Mouse (Mus musculus): ENCODE data around the gene Hrh3. TPM values are rescaled to one million over a fixed set of nuclear protein-coding genes. Genes with fewer than 3 reads are reported as not detected.
A peak's percentile ranks its signal among the peaks of the same experiment; 100 is the strongest.

Hrh3 gene
- total RNA-seq, 2 experiments from 2014 or later: 46.4 to 47.6 TPM

DNA sequence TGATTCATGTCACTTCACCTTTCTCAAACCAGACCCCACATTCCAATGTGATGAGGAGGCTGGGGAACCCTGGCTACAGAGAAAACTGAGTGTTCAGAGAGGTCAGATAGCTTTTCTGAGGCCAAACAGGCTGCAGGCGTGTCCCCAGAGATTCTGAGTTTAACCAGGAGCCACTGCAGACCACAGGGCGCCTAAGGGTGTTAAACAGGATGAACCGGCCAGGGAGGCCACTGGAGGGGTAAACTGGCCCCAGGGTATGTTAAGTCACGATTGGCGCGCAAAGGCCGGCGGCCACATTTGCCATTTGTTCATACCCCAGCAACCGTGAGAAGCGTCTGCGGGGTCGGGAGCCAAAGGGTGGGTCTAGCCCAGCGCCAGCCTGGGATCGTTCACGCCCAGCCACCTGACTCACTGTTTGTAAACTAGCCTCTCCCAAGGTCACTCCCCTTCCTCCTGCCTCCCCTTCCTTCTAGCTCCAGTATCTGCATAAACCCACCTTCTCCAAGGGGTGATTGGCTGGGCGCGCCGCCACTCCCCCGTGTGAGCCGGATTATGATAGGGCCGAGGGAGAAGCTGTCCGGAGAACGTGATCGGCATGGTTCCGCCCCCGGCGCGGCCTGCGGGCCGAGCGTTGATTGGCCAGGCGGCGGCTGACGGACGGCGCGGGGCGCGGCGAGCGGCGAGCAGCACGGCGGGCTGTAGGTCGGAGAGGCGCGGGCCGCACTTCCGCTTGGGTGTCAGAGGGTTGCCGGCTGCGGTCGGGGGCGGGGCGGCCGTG lies 14.6 kb upstream of the Hrh3 start, which contains the start of gene Osbpl2:
Gene Osbpl2, plus strand, starts transcription at position 646 of the 778 bp plus-strand sequence.
- no peak for TF ChIP-seq CTCF (conservative IDR thresholded peaks at IDR 0.05)
- H3K4me3 ChIP-seq: peak within 1 kb of the TSS; percentile 78

DNA sequence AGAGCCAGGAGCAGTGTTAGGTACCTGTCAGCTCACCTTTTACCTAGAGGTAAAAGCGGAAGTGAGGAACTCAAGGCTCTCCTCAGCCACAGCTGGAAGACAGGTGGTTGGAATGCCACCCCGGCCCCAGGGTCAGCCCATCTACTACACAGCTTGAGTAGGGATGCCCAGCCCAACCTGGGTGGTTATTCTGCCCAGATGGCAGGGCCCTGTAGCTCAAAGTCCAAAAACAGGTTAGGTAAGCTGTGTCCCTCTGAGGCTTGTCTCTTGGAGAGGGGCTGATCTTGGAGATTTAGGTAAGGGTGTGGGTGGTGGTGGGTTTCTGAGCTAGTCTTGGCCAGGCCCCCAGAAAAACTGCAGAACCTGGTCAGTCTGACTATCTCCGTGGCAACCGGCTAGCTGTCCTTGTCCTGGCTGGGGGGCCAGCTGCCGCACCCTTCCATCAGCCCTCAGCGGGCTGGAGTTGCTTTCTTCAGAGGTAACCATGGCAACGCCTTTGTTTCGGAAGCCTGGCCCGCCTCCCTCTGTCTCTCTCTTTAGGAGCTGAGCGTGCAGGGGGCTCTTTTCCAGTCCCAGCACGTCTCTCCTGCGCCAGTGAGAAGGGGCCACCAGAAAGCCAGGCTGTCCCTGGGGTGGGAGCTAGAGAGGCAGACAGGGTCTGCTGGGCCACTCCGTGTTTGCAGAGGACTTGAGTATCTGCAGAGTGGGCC lies 13.4 kb upstream of the Hrh3 start:
- peak; percentile 51 to 66 for DNase-seq (ENCODE audit: low spot score in 2 of 2)
- peak overlapping the region; percentile 87; the same call in 1 of the 2 replicates for H3K27ac ChIP-seq
- H3K4me3 ChIP-seq: no peak overlapping the region
- TF ChIP-seq CTCF (conservative IDR thresholded peaks at IDR 0.05): no peak

More for the DNA sequence above, 14.6 kb upstream of the Hrh3 start, which contains the start of gene Osbpl2:
- H3K27ac ChIP-seq: peak within 1 kb of the TSS; percentile 88
- DNase-seq (ENCODE audit: low spot score in 2 of 2): peak; percentile 99 to 100

DNA sequence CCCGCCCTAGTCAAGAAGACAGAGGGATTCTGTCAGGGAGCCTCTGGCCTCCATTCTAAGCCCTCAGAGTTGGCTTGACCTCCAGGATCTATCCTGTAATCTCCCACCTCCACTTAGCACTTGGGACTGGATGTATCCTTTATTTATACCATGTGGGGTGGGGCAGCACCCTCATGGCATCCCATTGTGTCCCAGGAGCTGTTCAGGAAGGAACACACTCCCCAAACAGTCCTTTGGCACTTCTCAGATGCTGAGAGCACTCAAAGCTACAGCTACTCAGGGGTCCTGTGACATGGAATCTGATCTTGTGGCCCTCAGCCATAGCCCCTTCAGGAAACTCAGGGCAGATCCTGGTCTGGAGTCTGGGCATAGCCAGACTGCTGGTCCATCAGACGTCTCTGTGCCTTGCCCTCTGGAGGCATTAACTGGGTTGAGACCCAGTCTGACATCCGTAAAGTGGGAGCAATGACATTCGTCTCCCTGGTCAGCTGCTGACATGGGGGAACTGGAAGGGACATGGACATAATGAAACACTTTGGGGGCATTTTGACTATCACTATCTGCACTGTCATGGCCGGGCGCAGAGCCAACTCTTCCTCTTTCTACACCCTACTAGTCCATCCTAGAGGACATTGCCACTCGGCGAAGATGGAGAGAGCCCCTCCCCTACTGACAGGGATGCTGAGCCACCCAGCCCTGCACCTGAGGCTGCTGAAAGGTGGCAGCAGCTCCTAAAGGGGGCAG lies 12.6 kb upstream of the Hrh3 start:
- no peak for DNase-seq (ENCODE audit: low spot score in 2 of 2)
- Histone ChIP-seq H3K4me3 (no peak overlapping the region), H3K27ac (peak overlapping the region; percentile 87; the same call in 1 of the 2 replicates)
- TF ChIP-seq CTCF (conservative IDR thresholded peaks at IDR 0.05): no peak

DNA sequence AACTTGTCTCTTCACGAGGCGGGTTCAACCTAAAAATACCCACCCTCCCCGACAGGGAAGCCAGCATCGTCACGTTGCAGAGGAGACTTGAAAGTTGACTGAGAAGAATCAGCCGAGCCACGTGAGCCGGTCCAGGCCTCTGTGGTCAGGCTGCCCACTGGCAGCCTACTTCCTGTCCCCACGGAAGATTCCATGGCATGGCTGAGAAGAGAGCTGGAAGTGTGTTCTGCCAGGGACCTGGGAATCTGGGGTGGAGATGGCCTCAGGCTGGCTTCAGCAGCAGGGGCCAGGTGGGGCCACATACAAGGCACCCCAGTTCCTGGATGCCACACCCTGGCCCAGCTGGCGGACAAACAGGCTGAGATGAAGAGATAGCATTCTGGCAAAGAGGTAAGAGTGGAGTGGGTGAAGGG lies 11.8 kb upstream of the Hrh3 start:
- DNase-seq (ENCODE audit: low spot score in 2 of 2): no peak
- no peak for TF ChIP-seq CTCF (conservative IDR thresholded peaks at IDR 0.05)
- Histone ChIP-seq H3K4me3 (no peak overlapping the region), H3K27ac (peak overlapping the region; percentile 43; the same call in 1 of the 2 replicates)

DNA sequence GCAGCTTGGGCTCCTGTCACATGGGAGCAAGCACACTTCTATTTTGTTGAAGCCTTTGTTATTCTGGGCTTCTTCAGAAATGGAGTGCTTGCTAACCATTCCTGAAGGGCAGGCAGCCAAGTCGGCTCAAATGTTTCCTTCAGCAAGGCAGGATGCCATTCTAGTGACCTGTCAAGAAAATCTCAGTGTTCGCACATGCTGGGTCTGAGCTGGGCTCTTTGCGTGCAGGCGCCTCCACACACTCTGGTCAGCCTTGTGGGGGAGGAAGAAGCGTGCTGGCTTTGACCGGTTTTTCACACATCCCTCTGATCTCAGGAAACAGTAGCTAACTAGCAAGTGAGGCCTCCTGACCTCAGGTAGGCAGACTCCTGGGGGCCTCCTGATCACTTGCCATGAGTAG lies 11.0 kb upstream of the Hrh3 start:
- Histone ChIP-seq H3K4me3 (no peak overlapping the region), H3K27ac (peak overlapping the region; percentile 43; the same call in 1 of the 2 replicates)
- TF ChIP-seq CTCF (conservative IDR thresholded peaks at IDR 0.05): no peak
- no peak for DNase-seq (ENCODE audit: low spot score in 2 of 2)

DNA sequence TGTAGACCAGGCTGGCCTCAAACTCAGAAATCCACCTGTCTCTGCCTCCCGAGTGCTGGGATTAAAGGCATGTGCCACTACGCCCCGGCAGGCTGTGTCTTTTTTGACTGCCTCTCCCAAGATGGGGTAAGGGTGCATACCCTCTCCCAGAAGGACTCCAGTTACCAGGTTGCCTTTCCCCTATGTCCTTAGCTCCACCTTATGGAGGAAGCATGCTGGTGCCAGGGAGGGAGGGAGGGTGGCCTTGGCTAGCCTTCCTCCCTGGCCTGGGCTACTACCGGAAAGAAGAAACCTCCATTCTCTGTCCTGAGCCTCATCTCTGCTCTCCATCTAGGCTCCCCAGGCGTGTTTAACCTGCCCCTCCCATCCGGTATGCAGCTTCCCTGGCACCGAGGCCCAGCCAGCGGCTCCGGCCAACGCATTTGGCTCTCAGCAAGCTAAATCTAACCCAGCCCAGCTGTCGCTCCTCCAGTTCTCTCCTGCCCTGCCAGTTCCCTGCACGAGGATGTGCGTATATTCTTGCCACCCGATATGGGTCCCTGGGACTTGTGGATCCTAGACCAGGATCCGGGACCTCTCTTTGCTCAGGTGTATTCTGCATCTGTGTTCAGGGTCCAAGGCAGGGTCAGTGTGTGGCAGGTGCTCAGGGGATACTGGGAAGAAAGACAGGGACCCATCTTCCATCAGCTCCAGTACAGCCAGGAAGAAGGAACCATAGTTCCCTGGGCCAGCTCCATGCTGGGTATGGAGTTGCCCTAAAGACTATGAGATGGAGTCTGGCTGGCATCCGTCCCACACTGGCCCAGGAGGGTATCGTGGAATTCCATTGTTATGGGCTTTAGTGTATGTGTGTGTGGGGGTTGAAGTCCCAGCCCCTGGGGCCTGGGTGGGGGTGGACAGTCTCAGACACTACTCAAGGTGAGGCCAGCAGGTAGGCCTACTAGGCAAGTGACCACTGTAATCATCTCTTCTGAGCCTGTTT lies 9.9 kb upstream of the Hrh3 start:
- Histone ChIP-seq H3K4me3 (no peak overlapping the region), H3K27ac (peak overlapping the region; percentile 57)
- DNase-seq (ENCODE audit: low spot score in 2 of 2): peak; percentile 71 to 75
- TF ChIP-seq CTCF (conservative IDR thresholded peaks at IDR 0.05): peak; percentile 45

DNA sequence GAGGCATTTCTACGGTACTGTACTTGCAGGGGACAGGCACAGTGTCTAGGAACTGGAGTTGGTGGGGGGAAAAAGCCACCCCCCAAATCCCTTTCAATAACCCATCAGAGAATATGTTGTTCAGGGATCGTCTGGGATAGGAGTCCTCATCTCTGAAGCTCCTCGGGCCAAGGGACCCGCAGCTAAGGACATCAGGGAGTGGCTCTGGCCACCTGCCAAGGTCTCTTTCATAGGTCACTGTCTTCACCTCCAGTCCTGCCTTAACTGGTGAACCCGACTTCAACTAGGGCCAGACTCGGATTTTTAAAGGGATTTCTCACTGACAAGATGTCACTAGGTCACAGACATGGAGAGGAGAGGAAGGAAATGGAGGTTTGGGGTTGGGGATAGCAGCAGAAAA lies 4.0 kb upstream of the Hrh3 start:
- TF ChIP-seq CTCF (conservative IDR thresholded peaks at IDR 0.05): no peak
- no peak overlapping the region for H3K27ac ChIP-seq
- no peak overlapping the region for H3K4me3 ChIP-seq

DNA sequence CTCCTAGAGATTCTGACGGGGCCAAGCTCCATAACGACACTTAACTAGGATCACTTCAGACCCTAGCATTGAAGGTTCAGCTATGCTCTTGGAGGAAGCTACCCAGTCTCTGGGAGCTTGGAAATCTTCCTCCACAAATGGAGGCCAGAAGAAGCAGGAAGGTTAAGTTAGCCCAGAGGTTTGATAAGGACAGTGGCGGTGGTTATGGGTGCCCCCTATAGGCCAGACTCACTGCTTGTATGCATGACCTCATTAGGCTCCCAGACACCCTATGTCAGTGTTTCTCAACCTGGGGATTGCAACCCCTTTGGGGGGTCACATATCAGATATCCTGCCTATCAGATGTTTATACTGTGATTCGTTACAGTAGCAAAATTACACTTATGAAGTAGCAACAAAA lies 2.8 kb upstream of the Hrh3 start:
- no peak overlapping the region for H3K4me3 ChIP-seq
- peak; percentile 59 for TF ChIP-seq CTCF (conservative IDR thresholded peaks at IDR 0.05)
- no peak for DNase-seq (ENCODE audit: low spot score in 2 of 2)
- H3K27ac ChIP-seq: no peak overlapping the region

More for the DNA sequence above, 4.0 kb upstream of the Hrh3 start:
- DNase-seq (ENCODE audit: low spot score in 2 of 2): no peak

DNA sequence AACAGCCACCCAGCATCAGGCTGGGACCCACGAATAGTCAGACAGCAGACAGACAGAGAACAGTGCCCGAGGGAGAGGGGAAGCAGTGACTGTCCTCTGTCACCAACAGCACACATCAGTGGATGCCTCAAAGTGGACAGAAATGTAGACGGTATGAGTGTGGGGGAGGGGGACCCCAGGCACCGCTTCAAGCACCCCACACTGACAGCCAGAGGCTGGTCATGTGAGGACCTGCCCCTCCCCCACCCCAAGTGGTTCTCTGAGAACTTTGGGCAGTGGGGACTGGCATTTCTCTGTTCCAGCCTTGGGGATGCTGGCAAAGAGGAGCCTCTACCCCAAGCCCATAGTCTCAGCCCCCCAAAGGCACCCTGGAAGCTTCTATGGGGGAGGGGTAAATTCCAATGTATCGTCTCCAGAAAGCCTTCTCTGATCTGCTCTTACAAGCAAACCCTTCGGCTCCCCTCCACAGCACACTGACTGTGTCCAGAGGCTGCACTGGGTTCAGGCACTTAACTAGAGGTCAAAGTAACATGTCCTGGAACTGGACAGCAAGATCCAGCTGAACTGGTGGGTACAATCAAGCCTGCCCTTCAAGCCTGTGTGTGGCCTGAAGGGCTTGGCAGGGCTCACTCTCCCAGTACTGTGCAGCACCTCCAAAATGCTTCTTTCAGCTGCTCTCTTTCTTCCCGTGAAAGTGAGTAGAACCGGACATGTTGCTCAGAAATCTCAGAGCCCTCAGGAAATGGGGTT lies 1.3 kb upstream of the Hrh3 start:
- Histone ChIP-seq H3K27ac (no peak overlapping the region), H3K4me3 (no peak overlapping the region)
- TF ChIP-seq CTCF (conservative IDR thresholded peaks at IDR 0.05): no peak
- DNase-seq (ENCODE audit: low spot score in 2 of 2): no peak

DNA sequence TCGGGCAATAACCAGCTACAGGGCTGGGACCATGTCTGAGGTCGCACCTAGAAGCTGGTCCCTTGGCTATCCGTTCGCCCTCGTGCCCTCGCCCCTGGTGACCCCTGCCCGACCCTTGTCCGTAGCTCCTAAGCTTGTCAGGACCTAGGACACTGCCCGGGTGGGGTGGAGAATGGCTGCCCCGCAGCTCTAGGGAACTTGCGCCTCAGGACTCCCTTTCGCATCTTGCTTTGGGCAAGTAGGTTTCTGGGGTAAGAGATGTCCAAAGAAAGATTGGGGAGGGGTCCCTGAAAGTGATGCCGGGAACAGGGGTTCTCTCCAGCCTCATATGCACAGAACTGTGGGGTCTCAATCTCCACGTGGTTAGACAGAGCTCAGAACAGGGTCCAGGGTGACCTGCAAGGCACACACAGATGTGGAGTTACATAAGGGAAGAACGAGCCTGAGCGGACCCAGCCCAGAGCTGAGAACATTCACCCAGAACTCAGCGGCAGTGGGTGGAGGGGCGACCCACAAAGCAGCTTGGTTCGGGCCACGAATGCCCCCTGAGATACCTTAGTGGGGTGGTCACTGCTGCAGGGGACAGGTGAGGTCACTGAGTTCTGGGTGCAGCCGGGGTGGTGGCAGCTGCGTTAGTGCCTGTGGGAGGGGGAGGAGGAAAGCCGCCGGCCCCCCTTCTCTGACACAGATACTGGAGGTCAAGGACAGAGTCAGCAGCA lies 530 bp upstream of the Hrh3 start:
- H3K27ac ChIP-seq: peak overlapping the region; percentile 56; the same call in 1 of the 2 replicates
- no peak for DNase-seq (ENCODE audit: low spot score in 2 of 2)
- TF ChIP-seq CTCF (conservative IDR thresholded peaks at IDR 0.05): no peak

More for the DNA sequence above, 530 bp upstream of the Hrh3 start:
- peak overlapping the region; percentile 62 for H3K4me3 ChIP-seq
